Mouse (Mus musculus) ES-E14 (cell line): ENCODE measurements around the gene Zfp362.

ENCODE experiments used
- HCFC1 ChIP-seq: IDR thresholded peaks from 2 replicates; pipeline ENCODE4 v1.6.1; 2012; ENCODE audit warnings: low read length, inconsistent platforms, borderline replicate concordance; ENCODE audit not compliant: insufficient read depth
- MAFK ChIP-seq: IDR thresholded peaks from 2 replicates; pipeline ENCODE4 v1.6.1; 2014; ENCODE audit warnings: mild to moderate bottlenecking, low read depth, low read length, inconsistent platforms; ENCODE audit not compliant: insufficient read depth
- ZC3H11A ChIP-seq: IDR thresholded peaks from 2 replicates; pipeline ENCODE4 v1.6.1; 2012; ENCODE audit warnings: low read depth, mild to moderate bottlenecking, inconsistent platforms, low read length, borderline replicate concordance
- ZNF384 ChIP-seq: IDR thresholded peaks from 2 replicates; pipeline ENCODE4 v1.6.1; 2012; ENCODE audit warnings: low read depth, low read length, inconsistent platforms

- TF ChIP-seq HCFC1 (no peak), ZC3H11A (no peak), ZNF384 (no peak), MAFK (no peak)
These were observed 23.8 kb downstream of the Zfp362 start for GRCm38 (mm10) chr4:128782037-128782436.
